Mouse (Mus musculus) bone marrow, adult 2 months (tissue): Measurements from ENCODE around the gene Myl7.

Experiments used
- CTCF ChIP-seq: fragments of 200-500 bp; IDR thresholded peaks from 2 replicates; pipeline ENCODE4 v1.5.1; 2011; ENCODE audit warnings: low read length, control low read depth; ENCODE audit not compliant: control insufficient read depth, insufficient read depth
- POLR2A ChIP-seq: fragments of 200-500 bp; IDR thresholded peaks from 2 replicates; pipeline ENCODE4 v1.6.1; 2011; ENCODE audit warnings: low read depth, mild to moderate bottlenecking, control low read depth, low read length, borderline replicate concordance; ENCODE audit not compliant: control insufficient read depth

DNA sequence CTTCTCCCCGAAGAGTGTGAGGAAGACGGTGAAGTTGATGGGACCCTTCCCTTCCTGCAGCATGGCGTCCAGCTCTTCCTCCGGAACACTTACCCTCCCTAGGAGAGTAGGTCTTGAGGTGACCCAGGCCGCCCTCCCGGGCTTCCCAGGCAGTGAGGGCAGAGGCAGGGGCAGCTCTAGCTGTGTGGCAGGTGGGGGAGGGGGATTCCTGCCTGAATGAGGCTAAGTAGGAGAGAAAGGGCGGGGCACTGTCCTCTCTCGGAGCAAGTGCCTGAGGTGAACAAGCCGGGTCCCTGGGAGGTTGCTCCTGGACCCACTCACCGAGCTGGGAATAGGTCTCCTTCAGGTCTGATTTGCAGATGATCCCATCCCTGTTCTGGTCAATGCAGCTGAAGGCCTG lies 743 bp downstream of the Myl7 start:
- no peak for TF ChIP-seq POLR2A
- no peak for TF ChIP-seq CTCF
